In genomic region chr6:96432397-96432796, GRCm38 (mm10) we compare ENCODE assay signal across 13 mouse cellular contexts.
DNase-seq lines count a peak whose midpoint lies in the region; ATAC-seq and TF ChIP-seq lines count a peak whose summit lies in the region.
"Had no signal": no experiment of that assay in that cellular context is flagged by ENCODE, and none has a peak within 500 bp of the region (broad histone marks: within the 10 kb centered on the region; RNA-seq: fewer than 3 reads in every experiment).

No protein-coding gene starts in this region.

- 68% methylated on average over 3 of the region's 3 CpGs for WGBS in embryonic facial prominence, embryonic 11.5 days
- WGBS in embryonic facial prominence, embryonic 10.5 days, result 70% methylated on average over 3 of the region's 3 CpGs
- 67% methylated on average over 3 of the region's 3 CpGs for WGBS in kidney, embryonic 15.5 days
- 59% methylated on average over 3 of the region's 3 CpGs for WGBS in stomach, postnatal 0 days

- no peak for ATAC-seq in embryonic facial prominence, embryonic 11.5 days (replicated peaks; ENCODE audit: insufficient number of reproducible peaks, low FRiP score, low TSS enrichment, low read depth)
- ATAC-seq in kidney, embryonic 15.5 days (replicated peaks; ENCODE audit: low FRiP score), result no peak
- ATAC-seq in stomach, postnatal 0 days (ENCODE audit: low FRiP score, low TSS enrichment), result no peak

- TF ChIP-seq CTCF in stomach, postnatal 0 days (IDR thresholded peaks at IDR 0.05; ENCODE audit: low read depth), result peak; percentile 62

- no peaks in the 10 kb centered on the region for H3K27me3 ChIP-seq in embryonic facial prominence, embryonic 11.5 days (ENCODE audit: control insufficient read depth, insufficient read depth, low read length)
- no peaks in the 10 kb centered on the region for H3K27me3 ChIP-seq in embryonic facial prominence, embryonic 10.5 days (replicated peaks; ENCODE audit: low read depth, poor library complexity, severe bottlenecking)
- H3K27me3 ChIP-seq in kidney, embryonic 15.5 days, result no peaks in the 10 kb centered on the region
- no peaks in the 10 kb centered on the region for H3K27me3 ChIP-seq in stomach, postnatal 0 days (ENCODE audit: control insufficient read depth, insufficient read depth, low read length)
- H3K27me3 ChIP-seq: lung, embryonic 15.5 days had no signal

- peak; percentile 9 for DNase-seq in embryonic facial prominence, embryonic 11.5 days (ENCODE audit: low spot score)
- DNase-seq in embryonic facial prominence, embryonic 10.5 days (ENCODE audit: low spot score), result no peak
- peak; percentile 35 for DNase-seq in kidney, adult 9 months
- DNase-seq in retina, postnatal 1 day, result peak; percentile 22
- DNase-seq in retina, embryonic 14.5 days (ENCODE audit: low spot score), result no peak
- DNase-seq in stomach, postnatal 0 days (ENCODE audit: low spot score), result no peak
- DNase-seq in spleen, adult 12 weeks (ENCODE audit: low spot score), result no peak
- DNase-seq: B cell, adult 2 months; cerebellum, adult 2 months; spleen, adult 18-20 months; thymus, adult 2 months had no signal

- H3K36me3 ChIP-seq in embryonic facial prominence, embryonic 11.5 days (replicated peaks; ENCODE audit: control insufficient read depth, insufficient read depth, low read depth, low read length), result no peaks in the 10 kb centered on the region
- H3K36me3 ChIP-seq in embryonic facial prominence, embryonic 10.5 days (replicated peaks), result no peaks in the 10 kb centered on the region
- H3K36me3 ChIP-seq in kidney, embryonic 15.5 days, result no peaks in the 10 kb centered on the region
- H3K36me3 ChIP-seq in stomach, postnatal 0 days (ENCODE audit: control insufficient read depth, insufficient read depth, low read length), result no peaks in the 10 kb centered on the region
- H3K36me3 ChIP-seq: lung, embryonic 15.5 days had no signal

- no peak overlapping the region for H3K4me2 ChIP-seq in embryonic facial prominence, embryonic 11.5 days (ENCODE audit: low read depth, low read length)
- no peak overlapping the region for H3K4me2 ChIP-seq in kidney, embryonic 15.5 days
- H3K4me2 ChIP-seq in stomach, postnatal 0 days (replicated peaks; ENCODE audit: low read depth), result no peak overlapping the region
- H3K4me2 ChIP-seq: lung, embryonic 15.5 days had no signal

- no peaks in the 10 kb centered on the region for H3K9me3 ChIP-seq in embryonic facial prominence, embryonic 11.5 days (replicated peaks; ENCODE audit: control insufficient read depth, low read length)
- H3K9me3 ChIP-seq in embryonic facial prominence, embryonic 10.5 days, result no peaks in the 10 kb centered on the region
- no peaks in the 10 kb centered on the region for H3K9me3 ChIP-seq in kidney, embryonic 15.5 days (replicated peaks)
- no peaks in the 10 kb centered on the region for H3K9me3 ChIP-seq in stomach, postnatal 0 days (ENCODE audit: control insufficient read depth, low read length)
- H3K9me3 ChIP-seq: lung, embryonic 15.5 days had no signal

- H3K27ac ChIP-seq in embryonic facial prominence, embryonic 11.5 days (replicated peaks; ENCODE audit: low read depth, low read length), result no peak overlapping the region
- H3K27ac ChIP-seq in embryonic facial prominence, embryonic 10.5 days (replicated peaks), result no peak overlapping the region
- H3K27ac ChIP-seq in kidney, embryonic 15.5 days, result no peak overlapping the region
- no peak overlapping the region for H3K27ac ChIP-seq in stomach, postnatal 0 days (replicated peaks)
- H3K27ac ChIP-seq: lung, embryonic 15.5 days had no signal

- H3K4me3 ChIP-seq in embryonic facial prominence, embryonic 11.5 days (ENCODE audit: low read depth, low read length), result no peak overlapping the region
- no peak overlapping the region for H3K4me3 ChIP-seq in embryonic facial prominence, embryonic 10.5 days
- H3K4me3 ChIP-seq in kidney, embryonic 15.5 days (replicated peaks), result no peak overlapping the region
- no peak overlapping the region for H3K4me3 ChIP-seq in stomach, postnatal 0 days (ENCODE audit: low read depth, low read length)
- H3K4me3 ChIP-seq: lung, embryonic 15.5 days had no signal

- H3K4me1 ChIP-seq in embryonic facial prominence, embryonic 11.5 days (ENCODE audit: control insufficient read depth, insufficient read depth, low read length), result no peaks in the 10 kb centered on the region
- no peaks in the 10 kb centered on the region for H3K4me1 ChIP-seq in embryonic facial prominence, embryonic 10.5 days
- H3K4me1 ChIP-seq in kidney, embryonic 15.5 days, result no peaks in the 10 kb centered on the region
- H3K4me1 ChIP-seq in stomach, postnatal 0 days (replicated peaks; ENCODE audit: control insufficient read depth, insufficient read depth), result no peaks in the 10 kb centered on the region

- TF ChIP-seq EP300 in stomach, postnatal 0 days (optimal IDR thresholded peaks at IDR 0.05), result no peak

- no peak overlapping the region for H3K9ac ChIP-seq in embryonic facial prominence, embryonic 11.5 days (replicated peaks; ENCODE audit: low read length)
- H3K9ac ChIP-seq in kidney, embryonic 15.5 days, result no peak overlapping the region
- no peak overlapping the region for H3K9ac ChIP-seq in stomach, postnatal 0 days (ENCODE audit: low read length)
- H3K9ac ChIP-seq: lung, embryonic 15.5 days had no signal

Comparison
In these comparisons a context has a peak if more than half of its experiments do, and no peak if none do; other contexts are left out.
1. DNase-seq: peak in embryonic facial prominence, embryonic 11.5 days (single experiment), kidney, adult 9 months (single experiment) and retina, postnatal 1 day (single experiment); none in embryonic facial prominence, embryonic 10.5 days (single experiment), retina, embryonic 14.5 days (single experiment), stomach, postnatal 0 days (single experiment) and spleen, adult 12 weeks (single experiment).